Mouse (Mus musculus) retina, postnatal 1 day (tissue): Measurements from ENCODE around the gene Proca1.
A peak's percentile ranks its signal among the peaks of the same experiment; 100 is the strongest.
"Not testable (repeated sequence)": the region's sequence is repeated elsewhere in the genome, so short reads cannot be mapped to it uniquely, and the experiment has no call there.

ENCODE experiments used
- DNase-seq: peaks from one replicate; pipeline ENCODE4 v3.0.0-alpha.2; 2012

Proca1 gene

DNA sequence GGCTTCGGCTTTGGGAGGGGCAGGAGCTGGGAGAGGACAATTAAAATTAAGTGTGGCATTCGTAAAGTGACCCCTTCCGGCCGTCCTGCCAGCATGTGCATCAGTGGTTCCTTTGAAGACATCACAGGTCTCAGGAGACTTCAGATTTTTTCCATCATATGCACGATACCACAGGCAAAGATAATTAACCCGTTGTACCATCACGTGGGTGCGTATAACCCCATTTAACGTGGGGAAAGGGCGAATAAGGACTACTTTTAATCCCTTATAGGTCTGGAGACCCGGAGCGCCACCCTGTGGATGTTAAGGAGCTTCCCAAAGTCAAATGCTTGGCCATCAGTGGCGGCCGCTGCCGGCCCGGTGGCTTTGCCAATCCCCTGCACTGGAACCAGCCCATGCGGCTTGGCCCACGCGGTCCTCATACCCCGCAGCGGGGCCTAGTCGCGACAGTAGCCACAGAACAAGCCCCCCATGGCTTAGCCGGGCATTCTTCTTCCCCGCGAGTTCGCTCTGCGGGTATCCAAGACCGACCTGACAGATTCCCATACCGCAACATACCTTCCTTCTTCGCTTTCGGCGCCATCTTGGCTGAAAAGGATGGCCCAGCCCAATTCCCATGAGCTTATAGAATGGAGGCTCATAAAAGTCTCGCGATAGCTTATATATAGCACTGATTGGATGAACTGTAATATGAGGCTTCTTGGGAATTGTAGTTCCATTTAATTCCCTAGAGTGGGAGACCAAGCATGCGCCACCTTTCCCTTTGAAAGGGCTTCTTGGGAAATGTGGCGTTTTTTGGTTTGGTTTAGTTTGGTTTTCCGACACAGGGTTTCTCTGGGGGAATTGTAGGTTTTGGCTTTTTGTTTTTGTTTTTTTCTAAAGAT lies 10.0 kb upstream of the Proca1 start, which contains the start of gene Rpl23a:
TSS of gene Rpl23a (minus strand) at position 624 of the 884 bp plus-strand sequence.
- DNase-seq, result peak; percentile 98

- no peak for DNase-seq
Measured at GRCm38 (mm10) chr11:78183884-78184514, 9.2 kb upstream of the Proca1 start.

GRCm38 (mm10) chr11:78184702-78185101 lies 8.5 kb upstream of the Proca1 start:
- not testable (repeated sequence) for DNase-seq

- peak; percentile 92 for DNase-seq
Measured at GRCm38 (mm10) chr11:78188331-78189233, 4.6 kb upstream of the Proca1 start, which contains the start of gene Rab34. Gene Rab34, plus strand, starts transcription at chr11:78188430.

GRCm38 (mm10) chr11:78189234-78190040 lies 3.8 kb upstream of the Proca1 start:
- peak; percentile 95 for DNase-seq

- no peak for DNase-seq
Measured at GRCm38 (mm10) chr11:78190041-78190440, 3.2 kb upstream of the Proca1 start.

DNA sequence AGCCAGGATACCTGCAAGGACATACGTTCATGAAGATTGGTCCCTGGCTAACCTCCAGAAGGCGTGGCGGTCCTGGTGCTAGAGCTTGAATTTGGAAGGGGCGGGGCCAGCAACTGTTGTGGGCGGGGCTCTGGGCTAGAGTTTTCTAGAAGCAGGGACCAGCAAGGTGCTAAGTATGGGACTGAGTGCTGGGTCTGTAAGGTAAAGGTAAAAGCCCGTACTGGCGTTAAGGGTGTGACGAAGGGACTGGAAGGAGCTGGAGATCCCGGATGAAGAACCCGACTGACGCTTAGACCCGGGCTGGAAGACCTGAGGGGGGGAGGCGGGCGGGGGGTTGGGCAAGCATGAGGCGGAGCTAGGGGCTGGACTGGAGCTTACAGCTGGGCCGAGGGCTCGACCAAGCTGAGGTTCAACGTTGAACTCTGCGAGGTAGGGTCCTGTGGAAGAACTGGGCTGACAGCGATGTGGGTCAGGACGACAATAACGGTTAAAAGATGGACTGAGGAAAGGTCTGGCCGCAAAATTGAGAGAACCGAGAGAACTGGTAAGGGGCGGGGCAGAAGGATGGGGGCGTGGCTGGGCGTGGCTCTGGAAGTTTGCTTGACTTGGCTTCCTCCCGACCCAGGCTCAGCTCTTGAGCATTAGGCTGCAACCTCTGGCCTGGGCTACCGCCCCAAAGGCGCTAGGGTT lies 1.4 kb downstream of the Proca1 start:
- peak; percentile 78 for DNase-seq

GRCm38 (mm10) chr11:78195101-78195863 lies 2.1 kb downstream of the Proca1 start:
- DNase-seq, result no peak

- no peak for DNase-seq
Measured at GRCm38 (mm10) chr11:78202372-78202771, 9.2 kb downstream of the Proca1 start.

DNA sequence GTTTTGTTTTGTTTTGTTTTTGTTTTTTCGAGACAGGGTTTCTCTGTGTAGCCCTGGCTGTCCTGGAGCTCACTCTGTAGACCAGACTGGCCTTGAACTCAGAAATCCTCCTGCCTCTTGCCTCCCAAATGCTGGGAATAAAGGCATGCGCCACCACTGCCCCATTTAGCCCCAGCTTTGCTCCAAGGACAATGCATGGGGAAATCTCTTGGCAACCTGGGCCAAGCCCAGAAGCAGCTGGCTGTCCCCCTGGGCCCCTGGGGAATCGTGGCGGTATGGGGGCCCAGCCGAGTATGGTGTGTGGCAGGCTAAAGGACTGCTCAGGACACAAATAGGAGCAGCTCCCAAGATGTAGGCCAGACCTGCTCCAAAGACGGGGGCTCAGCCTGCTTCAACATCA lies 11.1 kb downstream of the Proca1 start:
- no peak for DNase-seq

- DNase-seq, result no peak
Measured at GRCm38 (mm10) chr11:78205361-78206206, 12.4 kb downstream of the Proca1 start.

DNA sequence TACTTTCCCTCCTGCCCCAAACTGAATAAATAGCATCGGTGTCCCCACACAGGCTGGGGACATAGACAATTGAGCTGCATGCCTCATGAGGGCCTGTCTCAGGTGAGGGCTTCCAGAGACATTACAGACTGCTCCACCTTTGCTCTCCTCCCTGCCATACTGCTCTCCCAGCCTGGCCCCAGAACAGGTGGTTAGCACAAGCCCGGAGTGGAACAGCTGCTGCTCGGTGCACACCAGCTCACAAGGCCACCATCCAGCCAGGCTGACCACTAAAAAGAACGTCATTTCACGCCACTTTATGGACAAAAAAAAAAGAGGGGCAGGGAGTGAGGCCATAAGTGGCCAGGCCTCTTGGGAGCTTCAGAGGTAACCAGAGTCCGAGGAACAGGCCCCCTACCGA lies 14.0 kb downstream of the Proca1 start:
- no peak for DNase-seq

DNA sequence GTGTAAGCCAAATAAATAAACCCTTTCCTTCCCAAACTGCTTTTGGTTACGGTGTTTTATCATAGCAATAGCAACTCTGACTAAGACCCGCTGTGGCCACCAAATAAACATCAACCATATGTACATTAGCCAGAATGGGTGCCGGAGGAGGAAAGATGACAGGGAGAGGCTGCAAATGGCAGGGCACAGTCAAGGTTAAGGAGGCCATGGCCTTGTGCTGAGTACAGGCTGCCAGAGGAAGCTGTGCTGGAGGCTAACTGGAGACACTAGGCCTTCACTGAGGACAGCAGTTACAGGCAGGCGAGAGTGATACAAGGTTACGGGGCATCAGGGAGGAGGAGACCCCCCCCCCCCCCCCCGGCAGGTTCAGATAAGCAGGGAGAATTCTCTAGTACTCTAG lies 16.7 kb downstream of the Proca1 start:
- no peak for DNase-seq

GRCm38 (mm10) chr11:78210615-78211014 lies 17.4 kb downstream of the Proca1 start:
- no peak for DNase-seq

DNA sequence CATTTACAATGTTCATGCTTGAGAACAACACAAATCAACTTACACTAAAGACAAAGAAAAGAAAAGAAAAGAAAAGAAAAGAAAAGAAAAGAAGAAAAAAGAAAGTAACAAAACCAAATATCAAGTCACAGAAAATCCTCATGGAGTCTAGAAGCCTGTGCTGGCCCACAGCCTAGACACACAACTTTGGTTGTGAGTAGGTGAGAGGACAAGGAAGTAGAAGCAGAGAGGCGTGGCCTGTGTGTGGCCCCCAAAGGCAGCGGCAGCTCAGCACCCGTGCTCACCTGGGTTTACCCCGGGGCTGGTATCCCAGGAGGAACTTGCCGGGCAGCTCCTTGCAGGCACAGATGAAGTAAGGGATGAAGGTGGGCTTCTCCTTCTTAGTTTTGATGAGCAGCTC lies 18.3 kb downstream of the Proca1 start:
- no peak for DNase-seq

DNA sequence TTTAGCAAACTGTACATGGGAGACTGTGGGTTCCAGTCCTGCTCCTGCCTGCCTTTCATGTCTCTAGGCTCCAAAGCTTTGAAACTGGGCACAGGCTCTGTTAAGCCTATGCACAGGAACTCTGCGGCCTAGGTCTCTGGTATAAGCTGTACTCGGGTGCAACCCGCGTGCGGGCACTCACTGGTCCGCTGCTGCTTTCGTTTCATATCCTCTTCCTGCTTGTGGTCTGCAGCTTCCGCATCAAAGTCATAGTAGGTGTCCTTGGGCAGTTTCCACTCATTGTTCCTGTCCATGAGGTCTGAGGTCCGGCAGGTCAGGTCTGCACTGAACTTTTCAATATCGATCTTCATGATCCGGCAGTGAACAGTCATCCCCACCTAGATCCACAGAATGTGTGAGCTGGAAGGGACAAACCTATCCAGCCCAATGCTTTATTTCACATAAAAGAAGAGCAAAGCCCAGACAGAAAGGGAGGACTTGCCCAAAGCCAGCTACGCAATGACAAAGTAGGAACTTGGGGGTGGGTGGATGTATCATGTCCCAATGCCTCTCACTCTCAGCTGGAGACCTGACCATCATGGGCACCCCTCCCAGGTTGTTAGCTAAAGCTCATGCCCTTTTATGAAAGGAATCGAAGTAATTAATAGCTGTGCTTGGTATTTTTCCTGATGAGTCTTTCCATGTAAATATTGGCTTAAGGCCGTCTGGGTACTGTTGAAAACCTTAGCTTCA lies 20.1 kb downstream of the Proca1 start:
- DNase-seq, result no peak

DNA sequence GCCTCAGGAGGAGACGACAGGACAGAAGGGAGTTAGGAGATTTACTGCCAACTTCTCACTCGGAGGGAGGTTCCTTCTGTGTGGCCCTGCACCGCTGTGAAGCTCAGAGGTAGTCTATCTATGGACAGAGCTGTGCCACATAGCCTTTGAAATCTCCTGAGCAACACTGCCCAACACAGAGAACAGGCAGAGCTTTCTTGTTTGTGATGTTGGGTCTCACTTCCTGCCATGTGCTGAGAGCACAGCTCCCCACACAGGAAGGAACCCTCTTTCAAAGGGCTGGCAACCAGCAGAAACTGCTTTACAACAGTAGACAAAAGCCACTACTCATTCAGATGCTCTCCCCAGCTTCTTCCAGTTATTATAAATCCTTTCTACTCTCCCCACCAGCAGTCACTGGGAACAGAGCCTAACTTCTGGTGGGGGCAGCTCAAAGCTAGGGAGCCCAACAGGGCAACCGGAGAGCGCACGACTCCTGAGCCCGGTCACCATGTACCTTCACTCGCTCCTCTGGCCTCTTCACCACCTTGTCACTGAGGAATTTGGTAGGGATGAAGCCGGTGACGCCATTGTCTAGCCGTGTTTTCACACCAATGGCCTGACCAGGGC lies 22.6 kb downstream of the Proca1 start:
- DNase-seq, result no peak

DNA sequence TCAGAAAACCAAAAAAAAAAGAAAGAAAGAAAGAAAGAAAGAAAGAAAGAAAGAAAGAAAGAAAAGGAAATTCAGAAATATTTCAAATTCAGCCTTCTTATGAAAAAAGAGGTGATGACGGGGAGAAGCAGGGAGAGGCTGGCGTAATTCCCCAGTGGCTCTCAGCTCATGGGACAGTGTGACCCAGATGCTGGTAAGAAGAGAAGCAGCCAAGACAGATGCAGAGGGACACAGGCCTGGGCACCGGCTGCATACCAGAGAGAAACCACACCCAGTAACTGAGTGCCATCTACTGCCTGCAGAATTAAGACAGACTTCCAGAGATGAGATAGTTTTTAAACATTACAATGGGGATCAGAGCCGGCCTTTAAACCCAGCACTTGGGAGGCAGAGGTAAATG lies 30.4 kb downstream of the Proca1 start:
- DNase-seq, result no peak

DNA sequence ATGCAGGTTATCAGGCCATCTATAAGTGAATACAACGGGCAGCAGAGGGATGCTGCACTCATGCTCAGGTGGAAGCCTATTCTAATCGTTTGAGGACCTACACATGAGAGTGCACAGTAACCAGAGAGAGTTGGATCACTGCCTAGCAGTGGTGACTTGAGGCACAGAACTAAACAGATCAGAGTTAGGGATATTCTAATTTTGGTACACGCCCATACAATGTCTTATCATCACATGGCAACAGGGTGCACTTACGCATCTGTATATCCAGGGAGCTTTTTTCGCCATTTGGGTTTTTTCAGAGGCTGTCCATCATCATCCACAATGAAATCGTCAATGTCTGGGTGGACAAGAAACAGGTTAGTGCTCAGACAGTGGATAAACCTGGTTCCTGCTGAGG lies 38.3 kb downstream of the Proca1 start:
- DNase-seq, result no peak
